Mouse (Mus musculus) WW6 (cell line): ENCODE measurements at regions not wholly inside any gene's neighbourhood (a gene's known extent, or its start where the extent isn't known, plus 50 kb on each side); places are given as distances from the start of the nearest gene placed in this dataset.

Experiments
- DNase-seq: peaks from one replicate; pipeline ENCODE4 v3.0.0-alpha.2; 2013; ENCODE audit warnings: low read depth, low spot score

DNA sequence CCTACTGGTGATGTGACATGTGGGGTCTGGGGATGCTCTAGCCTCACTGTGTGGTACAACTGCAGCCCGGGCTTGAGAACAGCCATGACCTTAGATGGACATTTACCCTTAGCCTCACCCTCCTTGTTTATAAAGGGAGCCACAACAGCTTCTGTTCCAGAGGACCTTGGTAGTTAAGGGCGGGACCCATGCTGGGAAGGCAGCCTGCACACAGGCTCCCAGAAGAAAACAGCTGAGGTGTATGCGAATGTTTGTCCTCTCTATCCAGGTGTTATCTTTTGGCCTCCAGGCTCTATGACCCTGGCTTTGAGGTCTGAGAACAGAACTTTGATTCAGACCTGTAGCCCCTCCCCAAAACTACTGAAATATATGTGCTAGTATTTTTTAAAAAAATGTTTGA, 102.1 kb upstream of the Mki67 start:
- DNase-seq: no peak

DNA sequence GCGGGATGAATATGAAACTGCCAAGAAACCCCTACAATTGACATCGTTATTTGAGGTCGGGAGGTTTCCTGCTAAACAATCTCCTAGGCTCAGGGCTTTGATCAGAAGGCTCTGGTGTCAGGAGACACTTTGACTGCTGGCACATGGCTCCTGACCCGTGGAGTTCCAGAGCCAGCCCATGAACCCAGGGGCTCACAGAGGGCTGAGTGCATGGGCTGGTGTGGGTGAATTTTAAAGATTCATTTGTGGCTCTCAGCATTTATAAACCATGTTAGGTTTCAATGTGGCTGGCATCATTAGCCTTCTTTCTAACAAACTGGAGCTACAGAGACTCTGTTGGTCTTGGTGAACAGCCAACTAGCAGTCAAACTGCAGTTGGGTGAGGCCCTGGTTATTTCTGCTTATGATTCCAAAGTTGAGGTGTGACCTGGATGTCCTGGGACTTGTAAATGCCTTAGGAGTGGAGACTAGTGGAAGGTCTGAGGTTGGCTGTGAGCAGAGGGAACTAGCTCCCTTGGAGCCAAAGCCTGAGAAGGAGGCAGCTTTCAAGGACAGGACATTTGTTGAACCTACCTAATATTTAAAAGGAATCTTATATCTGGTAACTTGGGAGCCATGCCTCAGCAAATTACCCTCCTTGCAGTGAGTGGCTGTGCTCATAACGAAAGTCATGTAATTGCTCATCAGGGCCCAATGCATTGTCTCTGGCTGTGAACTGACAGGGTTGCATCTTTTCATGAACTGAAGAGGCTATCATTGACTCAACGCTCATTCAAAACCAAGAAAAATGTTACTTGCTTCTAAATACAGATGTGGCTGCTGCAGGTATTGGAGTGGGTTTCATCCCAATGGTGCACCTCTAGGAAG, 108.0 kb upstream of the Mki67 start:
- DNase-seq: no peak

DNA sequence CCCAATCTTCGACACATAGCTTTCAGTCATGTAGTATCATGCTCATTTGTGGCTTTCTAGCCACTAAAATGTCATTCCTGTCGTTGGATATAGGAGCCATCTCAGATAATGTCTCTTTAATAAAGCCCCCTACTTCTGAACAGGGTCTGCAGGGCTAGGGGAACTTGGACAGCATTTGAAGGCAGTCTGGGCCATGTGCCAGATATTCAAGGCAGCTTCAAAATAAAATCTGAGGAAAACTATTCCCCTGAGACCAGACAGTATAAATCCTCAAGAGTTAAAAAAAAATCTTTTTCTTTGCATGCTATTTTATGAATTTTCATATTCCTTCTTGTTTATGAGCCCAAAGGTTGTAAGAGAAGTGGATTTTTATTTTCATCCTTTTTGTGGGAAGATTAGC, 113.1 kb upstream of the Mki67 start:
- DNase-seq: no peak

DNA sequence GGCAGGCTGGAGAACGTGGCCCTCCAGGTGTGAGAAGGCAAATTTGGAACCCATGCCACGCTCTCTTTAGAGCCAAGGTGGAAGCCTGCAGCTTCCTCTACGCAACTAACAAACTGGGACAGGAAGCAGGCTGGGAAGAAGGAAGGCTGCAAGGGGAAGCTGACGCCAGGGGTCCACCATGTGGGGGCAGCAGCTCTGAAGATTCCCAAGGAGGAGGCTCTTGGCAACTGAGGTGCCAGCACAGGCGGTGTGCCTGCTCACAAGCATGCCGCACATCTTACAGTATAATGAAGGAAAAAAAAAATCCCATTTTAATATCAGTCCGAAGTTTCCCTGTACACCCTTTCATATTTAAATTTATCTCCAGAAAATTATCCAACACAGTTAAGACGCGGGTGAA, 117.3 kb upstream of the Mki67 start:
- no peak for DNase-seq

DNA sequence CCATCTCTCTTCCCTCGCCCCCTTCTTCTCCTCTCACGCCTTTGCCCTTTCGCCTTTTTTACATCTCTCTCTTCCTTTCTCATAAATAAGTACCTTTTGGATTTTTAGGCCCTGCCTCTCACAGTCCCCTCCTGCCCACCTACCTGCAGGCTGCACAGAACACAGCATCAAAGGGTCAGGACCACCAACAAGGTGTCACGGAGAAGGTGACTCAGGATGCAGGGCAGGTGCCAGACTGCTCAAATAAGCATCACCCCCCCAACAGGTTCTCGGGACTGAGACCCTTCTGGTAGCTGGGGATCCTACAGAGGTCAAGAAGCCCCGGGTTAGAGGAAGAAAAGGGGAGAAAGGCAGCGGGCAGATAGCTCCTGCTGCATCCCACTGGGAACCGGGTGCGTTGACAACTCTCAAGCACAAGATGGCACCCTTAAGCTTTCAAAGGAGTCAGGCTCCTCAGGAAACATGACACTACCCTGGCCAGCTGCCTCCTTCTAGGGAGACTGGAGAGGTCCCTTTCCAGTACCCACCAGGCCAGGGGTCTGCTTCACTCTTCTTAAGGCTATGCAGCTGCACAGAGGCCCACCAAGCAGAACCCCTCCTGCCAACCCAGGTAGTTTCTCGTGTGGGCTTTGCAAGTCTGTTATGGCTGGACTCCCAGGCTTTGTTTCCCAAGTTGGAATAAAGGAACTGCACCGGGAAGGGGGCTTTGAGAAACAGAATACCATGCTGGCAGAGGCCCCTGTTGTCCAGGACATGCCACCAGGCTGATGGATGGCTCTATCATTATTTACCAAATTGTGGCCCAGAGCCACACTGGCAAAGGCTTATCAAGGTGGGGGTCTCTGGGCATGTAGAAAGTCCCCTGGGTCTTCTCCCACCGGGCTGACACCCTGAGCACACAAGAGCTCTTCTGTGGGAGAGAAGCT, 120.9 kb upstream of the Mki67 start:
- peak; percentile 22 for DNase-seq

DNA sequence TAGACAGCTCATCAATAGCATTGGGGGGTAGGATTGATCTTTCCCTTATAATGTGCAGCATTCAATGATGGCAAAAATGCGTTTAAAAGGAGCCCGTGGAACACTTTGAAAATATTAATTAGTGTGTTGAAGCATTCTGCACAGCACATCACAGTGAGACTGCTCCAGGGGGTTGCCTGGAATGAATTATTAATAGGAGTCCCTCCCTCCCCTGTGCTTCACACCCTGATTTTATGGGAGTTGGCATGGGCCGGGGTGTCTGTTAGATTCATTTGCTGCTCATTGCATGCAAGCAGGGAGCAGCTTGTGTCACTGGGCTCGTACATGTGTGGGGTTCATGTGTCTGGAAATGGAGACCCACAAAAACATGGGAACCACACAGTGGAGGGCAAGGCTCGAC, 127.9 kb upstream of the Mki67 start:
- DNase-seq: no peak

DNA sequence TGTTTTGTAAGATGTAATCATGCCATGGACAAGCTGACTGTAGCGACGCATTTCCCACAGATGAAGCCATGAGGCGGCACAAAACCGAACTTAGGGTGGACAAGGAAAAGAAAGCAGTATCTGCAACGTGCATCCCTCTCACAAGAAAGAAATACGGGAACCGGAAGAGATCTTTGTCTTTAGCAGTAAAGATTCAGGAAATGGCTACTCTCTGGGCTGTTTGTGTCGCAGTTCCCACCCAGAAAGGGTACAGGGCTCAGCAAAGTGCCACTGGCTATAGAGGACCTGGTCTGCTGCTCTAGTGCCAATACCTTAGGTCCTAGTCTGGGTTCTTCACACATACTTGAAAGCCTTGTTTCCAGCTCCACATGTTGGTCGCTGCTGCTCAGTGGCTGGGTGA, 131.1 kb upstream of the Mki67 start:
- DNase-seq: no peak

DNA sequence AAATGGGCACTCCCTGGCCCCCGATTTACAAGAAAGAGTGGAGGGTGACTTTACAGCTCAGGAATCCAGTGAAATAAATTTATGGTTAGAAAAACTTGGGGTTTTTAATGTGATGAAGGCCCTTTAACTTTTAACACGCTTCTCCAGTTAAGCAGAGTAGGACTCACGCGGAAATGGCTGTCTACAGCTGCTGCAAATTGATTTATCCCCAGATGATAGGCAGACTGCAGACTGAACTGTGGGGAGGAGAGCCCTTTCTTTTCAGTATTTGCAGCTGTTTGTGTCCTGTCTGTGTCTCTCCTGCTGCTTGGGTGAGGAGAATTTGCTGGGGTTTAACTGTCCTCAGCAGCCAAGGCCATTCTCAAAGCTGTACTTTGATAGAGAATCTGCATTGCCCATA, 132.0 kb upstream of the Mki67 start:
- DNase-seq: no peak

DNA sequence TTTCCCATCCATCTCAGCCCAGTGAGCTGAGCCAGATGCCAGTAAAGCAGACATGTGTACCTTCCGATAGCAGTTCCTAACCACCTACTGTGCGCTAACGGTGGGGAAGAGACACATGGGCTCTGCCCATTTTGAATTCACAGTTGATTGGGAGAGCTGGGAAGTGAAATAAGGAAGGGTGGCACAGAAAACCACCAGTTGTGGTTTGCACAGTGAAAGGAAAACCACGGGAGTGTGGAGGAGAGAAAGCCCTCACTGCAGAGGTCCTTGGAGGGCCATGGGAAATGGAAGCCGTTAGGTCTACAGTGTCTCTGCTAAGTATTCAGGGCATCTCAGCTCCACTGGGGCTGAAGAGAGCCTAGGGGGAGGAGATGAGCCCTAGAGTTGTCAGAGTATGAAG, 132.7 kb upstream of the Mki67 start:
- DNase-seq: no peak

DNA sequence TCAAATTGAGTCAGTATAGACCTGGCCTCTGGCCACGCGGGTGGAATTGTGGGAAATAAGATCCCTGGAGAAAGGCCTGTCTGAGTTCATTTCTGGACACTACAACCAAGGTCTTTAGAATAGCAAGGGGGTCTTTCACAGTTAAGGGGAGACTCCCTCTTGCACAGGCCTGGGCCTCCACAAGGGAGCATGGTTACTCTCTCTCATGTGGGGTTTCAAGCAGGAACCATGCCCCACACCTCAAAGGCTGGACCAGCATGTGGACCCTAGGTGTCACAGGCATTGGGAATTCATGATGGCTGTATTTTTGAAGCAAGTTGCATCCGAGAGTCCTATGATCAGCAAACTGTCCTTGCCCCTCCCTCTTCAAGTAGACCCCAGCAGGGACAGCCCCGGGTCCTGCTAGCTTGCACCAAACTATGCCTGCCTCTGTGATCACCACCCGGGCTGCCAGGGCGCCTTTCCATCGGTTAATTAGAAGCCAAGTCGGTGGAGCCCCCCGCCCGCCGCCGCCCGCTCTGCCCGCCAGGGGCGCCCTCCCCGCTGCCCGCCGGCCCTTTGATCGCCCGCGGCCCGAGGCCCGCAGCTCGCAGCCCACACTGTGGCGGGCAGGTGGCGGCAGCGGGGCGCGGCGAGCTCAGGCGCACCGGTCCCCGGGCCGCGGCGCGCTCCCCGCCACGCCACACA, 137.1 kb upstream of the Mki67 start:
- DNase-seq: peak; percentile 16

DNA sequence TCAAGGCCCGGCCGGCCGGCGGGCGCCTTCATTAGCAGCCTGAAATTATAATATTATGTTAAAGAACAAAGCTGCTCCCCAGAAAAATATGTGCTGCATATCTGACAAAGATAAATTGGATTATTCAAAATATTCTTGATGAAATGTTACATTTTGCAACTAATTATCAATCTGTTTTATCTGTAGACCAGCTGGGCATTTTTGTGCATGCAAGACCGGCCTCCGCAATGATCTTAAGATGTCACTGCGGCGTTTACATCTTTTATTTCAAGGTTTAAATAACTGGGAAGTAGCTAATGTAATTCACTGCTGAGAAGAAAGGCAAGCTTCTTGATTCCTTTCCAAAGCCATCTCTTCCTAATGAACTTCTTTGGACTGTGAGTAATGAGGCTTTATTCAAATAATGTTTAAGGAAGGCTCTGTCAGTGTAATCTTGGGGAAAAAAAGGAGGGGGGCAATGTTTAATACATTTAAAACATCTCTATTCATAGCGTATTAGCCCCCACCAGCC, 137.7 kb upstream of the Mki67 start:
- no peak for DNase-seq

DNA sequence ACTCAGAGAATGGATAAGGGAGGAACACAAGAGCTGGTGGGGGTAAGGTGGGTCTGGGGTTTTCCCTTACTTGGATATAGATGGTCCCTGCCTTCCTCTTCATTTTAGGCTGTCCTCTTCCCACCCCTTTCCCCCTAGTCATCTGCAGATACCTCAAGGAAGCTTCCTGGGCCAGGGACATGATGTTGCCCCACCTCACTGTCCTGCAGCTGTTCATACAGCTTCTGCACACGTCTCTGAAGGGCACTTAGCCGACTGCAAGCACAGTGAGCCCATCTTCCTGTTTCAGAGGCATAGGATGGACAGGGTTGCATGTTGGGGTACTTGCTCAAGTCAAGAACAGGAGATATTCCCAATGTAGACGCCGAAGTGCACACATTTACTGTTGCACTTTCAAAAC, 144.1 kb upstream of the Mki67 start:
- DNase-seq: no peak

DNA sequence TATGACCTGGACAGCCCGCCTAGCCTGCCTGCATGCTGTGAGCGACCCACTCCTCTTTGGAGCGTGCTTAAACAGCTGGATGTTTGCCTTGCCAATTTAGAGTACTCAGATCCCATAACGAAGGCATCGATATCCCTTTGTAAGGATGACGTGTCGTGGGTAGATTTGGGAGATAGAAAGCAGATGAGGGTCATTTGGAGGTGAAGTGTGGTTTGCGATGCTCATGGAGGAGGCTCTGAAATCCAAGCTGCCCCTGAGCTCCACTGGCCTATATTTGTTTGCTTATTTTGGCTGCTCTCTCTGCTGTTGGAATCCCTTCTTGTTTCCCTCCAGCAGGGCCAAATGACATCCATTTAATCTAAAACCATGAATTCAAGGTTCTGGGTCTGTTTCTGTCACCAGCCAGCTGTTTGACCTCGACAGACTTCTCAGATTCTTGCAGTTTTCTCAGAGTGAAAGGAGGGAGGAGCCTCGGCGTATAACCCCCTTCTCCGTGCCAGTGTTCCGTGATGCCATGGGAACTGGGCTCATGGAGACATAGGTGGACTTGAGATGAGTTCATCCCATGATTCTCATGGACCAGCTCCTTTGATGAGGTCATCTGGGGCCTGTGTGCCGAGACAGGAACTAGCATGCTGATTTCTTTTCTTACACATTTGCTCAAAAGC, 144.7 kb upstream of the Mki67 start:
- DNase-seq: no peak

DNA sequence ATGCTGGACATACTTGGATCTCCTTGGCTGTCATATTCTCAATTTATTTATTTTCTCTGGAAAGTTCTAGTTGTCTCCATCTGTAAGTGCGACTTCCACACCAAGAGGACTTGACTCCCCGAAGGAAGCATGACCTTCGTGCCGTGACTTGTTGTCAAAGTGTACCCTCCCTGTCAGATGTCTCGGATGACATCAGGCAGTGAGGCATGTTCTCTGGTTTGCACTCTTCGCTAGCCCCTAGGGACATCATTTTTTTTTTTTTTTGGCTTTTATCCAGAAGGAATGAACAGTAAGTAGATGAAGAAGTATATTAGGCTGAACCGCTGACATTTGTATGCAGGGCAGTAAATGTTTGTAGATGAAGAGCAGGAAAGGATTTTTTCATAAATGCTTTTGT, 145.2 kb upstream of the Mki67 start:
- DNase-seq: no peak

DNA sequence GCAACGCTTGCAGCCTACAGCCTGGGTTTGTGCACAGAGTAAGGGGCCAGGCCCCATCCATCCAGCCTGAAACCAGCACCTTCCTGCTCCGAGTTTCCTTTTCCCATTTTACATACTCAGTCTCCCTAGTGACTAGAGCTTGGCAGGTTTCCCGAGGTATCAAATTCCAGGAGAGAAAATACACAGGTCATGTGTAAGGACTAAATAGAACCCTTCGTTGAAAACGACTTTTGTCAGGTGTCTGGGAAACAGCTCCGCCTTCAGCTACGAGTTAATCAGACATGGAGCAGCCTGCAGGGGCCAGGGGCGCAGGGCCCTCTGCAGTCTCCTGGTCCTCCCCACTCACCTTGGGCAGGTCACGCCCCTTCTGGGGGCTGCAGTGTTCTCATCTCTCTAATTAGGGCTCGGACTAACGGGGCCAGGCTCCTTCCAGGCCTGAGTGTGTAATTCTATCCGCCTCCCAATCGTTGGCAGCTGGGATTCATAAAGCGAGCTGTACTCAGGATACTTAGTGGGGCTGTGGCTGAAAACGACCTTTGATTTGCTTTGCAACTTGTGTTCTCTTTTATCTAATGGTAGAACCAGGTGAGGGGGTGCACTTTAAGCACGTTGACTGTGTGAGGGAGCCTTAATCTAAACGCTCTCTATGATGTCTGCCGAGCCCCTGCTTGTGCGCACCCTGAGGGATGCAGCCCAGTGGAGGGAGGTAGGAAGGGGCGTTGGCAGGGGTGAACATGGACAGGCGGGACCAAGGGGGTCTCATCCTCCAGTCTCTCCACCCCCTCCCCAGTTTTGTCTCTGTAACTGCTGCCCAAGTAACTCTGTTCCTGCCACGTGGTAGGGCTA, 147.6 kb upstream of the Mki67 start:
- DNase-seq: no peak

DNA sequence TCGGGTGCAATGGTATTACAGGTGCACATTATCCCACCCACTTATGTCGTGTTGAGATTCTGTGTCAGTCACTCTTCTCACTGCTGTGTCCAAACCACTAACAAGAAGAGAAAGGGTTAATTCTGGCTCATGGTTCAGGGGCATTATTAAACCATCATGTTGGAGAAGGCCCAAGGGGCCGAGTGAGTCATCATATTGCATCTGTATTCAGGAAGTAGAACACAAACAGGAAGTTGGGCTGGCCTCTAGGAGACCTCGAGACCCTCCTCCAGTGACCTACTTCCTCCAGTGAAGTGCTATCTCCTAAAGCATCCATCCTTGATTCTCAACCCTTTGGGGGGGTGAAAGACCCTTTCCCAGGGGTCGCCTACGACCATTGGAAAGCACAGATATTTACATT, 154.8 kb upstream of the Mki67 start:
- no peak for DNase-seq

DNA sequence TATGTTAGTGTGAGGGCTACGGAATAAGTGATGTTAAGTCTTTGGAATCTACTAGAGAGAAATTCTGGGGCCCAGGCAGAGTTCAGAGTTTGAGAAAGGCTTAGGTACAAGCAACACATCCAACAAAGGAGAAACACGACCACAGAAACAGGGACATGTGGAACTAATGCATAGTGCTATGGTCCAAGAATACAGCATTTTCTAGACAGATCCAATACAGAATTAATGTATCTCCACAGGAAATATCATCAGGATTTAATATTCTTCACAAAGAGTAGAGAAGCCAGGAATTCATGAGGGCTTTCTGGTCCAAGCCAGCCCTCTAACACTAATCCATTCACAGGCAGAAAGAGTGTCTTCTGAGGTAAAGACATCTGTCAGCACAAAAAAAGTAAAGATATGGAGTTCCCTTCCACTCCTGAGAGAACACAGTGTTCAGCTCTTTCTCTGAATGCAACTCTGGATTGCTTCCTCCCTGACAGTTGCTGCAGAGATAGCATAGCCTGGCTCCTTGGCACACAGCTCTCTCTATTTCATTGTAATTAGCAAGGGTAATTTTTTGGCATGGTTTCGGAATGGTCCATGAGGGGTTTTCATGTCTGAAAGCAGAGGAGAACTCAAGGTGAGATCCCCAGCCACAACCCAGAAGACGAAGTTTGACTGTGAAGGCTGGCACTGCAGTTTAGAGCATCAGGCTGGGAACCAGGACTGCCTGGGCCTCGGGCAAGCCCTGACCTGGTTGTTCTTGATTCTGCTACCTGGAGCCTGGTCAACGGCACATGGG, 161.1 kb upstream of the Mki67 start:
- DNase-seq: no peak

DNA sequence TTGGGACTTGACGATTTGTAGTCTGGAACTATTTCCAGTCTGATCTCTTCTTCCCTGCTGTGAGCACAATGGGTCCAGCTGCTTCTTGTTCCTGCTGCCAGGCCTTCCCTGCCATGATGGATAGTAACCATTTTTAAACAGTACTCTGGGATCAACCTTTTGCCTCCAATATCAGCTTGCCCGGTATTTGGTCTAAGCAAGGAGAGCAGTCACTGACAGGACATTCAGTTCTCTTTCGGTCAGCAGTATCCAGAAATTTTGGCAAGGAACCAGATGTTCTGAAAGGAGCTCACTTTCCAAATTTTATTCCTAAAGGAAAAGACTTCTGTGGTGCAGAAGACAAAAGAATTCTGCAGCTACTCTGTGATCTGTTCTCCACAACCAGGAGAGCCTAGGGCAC, 162.6 kb upstream of the Mki67 start:
- DNase-seq: no peak

DNA sequence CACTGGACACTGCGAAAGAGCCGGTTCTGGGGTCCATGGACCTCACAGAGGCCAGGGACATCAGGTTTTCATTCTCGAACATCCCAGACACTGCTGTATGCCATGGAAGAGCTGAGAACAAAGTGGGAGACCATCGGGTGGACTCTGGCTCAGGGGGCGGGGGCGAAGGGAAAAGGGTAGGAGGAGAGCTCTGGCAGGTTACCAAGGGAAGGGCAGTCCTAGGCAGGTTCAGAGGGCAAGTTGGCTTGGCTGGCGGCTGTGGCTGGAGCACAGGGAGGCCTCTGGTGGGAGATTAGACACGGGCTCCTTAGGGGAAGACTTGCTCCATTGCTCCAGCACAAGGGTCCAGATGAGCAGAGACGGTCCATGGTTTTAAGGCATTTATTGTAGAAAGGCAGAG, 164.3 kb upstream of the Mki67 start:
- no peak for DNase-seq

DNA sequence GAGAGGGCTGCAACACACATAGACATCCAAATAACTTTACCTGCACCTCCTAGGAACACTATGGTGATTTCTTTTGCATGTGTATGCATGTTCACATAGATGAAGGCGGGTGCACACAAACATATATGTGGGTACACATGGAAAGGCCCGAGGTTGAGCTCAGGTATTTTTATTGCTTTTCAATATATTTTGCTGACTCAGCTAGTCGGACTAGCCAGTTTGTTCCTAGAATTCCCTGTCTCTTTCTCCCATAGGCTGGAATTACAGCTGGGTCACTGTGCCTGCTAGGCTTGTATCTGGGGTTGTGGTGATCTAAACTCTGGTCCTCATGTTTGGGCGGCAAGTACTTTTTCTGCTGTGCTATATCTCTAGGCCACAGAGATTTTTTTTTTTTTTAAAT, 166.1 kb upstream of the Mki67 start:
- DNase-seq: no peak
